Mouse (Mus musculus): Measurements from ENCODE around the gene Nfam1. TPM values are rescaled to one million over a fixed set of nuclear protein-coding genes. Genes with fewer than 3 reads are reported as not detected.

Nfam1 gene
- polyA plus RNA-seq, 1 experiment from 2014 or later: 6.2 TPM

DNA sequence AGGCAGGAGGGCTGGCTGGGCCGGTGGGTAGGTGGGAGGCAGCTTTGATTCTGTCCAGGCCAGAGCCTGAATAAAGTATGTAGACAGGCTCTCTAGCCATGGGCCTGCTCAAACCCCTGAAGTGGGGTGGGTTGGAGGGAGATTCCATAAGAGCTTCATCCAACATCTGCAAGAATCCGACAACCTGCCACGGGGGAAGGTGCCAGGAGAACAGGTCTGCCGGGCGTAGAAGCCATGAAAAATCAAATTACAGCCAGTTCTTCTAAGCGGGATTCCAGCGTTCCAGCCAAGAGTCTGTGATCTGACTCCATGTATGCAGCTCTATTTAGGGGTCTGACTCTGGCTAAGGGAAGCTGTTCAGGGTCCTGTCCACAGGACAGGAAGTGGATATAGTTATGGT is 48.5 kb downstream of the Nfam1 start:
- Histone ChIP-seq H3K4me2 (no peak overlapping the region), H3K27me3 (replicated peaks) (peaks cover 95% of the 10 kb centered on the region), H3K9ac (no peak overlapping the region), H3K36me3 (no peaks in the 10 kb centered on the region), H3K4me1 (peaks cover 14% of the 10 kb centered on the region), H3K4me3 (no peak overlapping the region), H3K27ac (no peak overlapping the region), H3K9me3 (replicated peaks) (no peaks in the 10 kb centered on the region)
- no peak for ATAC-seq
- WGBS (ENCODE audit: insufficient replicate concordance): 62% methylated on average over 7 of the region's 7 CpGs

DNA sequence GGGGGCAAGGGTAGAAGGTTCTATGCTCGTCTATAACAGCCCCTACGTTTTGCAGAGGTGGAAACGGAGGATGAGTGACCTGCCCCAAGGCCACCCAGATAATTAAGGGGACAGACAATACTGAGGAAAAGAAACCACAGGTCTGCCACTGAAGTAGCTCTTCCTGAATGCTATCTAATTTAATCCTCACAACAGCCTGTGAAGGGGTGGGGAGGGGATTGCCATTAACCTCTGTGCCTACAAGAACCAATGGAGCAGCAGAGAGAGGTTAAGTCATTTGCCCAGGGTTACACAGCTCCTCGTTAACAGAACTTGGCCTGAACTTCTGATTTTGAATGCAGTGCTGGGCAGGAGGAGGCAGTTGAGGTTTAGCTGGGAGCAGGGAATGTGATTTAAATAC is 49.0 kb downstream of the Nfam1 start:
- Histone ChIP-seq H3K9me3 (replicated peaks) (no peaks in the 10 kb centered on the region), H3K4me3 (no peak overlapping the region), H3K4me1 (peaks cover 14% of the 10 kb centered on the region), H3K27ac (no peak overlapping the region), H3K36me3 (no peaks in the 10 kb centered on the region), H3K4me2 (no peak overlapping the region), H3K27me3 (replicated peaks) (peaks cover 91% of the 10 kb centered on the region), H3K9ac (no peak overlapping the region)
- 18% methylated on average over 4 of the region's 4 CpGs for WGBS (ENCODE audit: insufficient replicate concordance)
- no peak for ATAC-seq

GRCm38 (mm10) chr15:82983416-82984026 is 49.6 kb downstream of the Nfam1 start:
- H3K27ac ChIP-seq: no peak overlapping the region
- H3K4me2 ChIP-seq: no peak overlapping the region
- 0 out of 2 replicates have a peak, but pooled peaks have one; percentile 6 for ATAC-seq
- no peak overlapping the region for H3K9ac ChIP-seq
- H3K4me1 ChIP-seq: peaks cover 14% of the 10 kb centered on the region
- WGBS (ENCODE audit: insufficient replicate concordance): 35% methylated on average over 9 of the region's 9 CpGs
- H3K9me3 ChIP-seq (replicated peaks): no peaks in the 10 kb centered on the region
- no peak overlapping the region for H3K4me3 ChIP-seq
- H3K27me3 ChIP-seq (replicated peaks): peaks cover 85% of the 10 kb centered on the region
- no peaks in the 10 kb centered on the region for H3K36me3 ChIP-seq

- H3K27ac ChIP-seq: no peak overlapping the region
- H3K27me3 ChIP-seq (replicated peaks): peaks cover 78% of the 10 kb centered on the region
- H3K4me3 ChIP-seq: no peak overlapping the region
- no peaks in the 10 kb centered on the region for H3K36me3 ChIP-seq
- no peak for ATAC-seq
- no peak overlapping the region for H3K9ac ChIP-seq
- WGBS (ENCODE audit: insufficient replicate concordance): 28% methylated on average over 16 of the region's 18 CpGs
- H3K9me3 ChIP-seq (replicated peaks): no peaks in the 10 kb centered on the region
- peaks cover 8% of the 10 kb centered on the region for H3K4me1 ChIP-seq
- no peak overlapping the region for H3K4me2 ChIP-seq
These were observed 50.2 kb downstream of the Nfam1 start for GRCm38 (mm10) chr15:82982724-82983415.

- no peaks in the 10 kb centered on the region; the same call in 1 of the 2 replicates for H3K4me1 ChIP-seq
- no peak overlapping the region for H3K9ac ChIP-seq
- H3K4me3 ChIP-seq: no peak overlapping the region
- H3K27ac ChIP-seq: no peak overlapping the region
- no peaks in the 10 kb centered on the region for H3K36me3 ChIP-seq
- H3K27me3 ChIP-seq (replicated peaks): peaks cover 72% of the 10 kb centered on the region
- H3K4me2 ChIP-seq: no peak overlapping the region
- WGBS (ENCODE audit: insufficient replicate concordance): 31% methylated on average over 15 of the region's 15 CpGs
- ATAC-seq: no peak
- H3K9me3 ChIP-seq (replicated peaks): no peaks in the 10 kb centered on the region
These were observed 51.2 kb downstream of the Nfam1 start for GRCm38 (mm10) chr15:82981676-82982520.

GRCm38 (mm10) chr15:82979531-82979930 is 53.6 kb downstream of the Nfam1 start:
- Histone ChIP-seq H3K36me3 (no peaks in the 10 kb centered on the region), H3K4me1 (no peaks in the 10 kb centered on the region; the same call in 1 of the 2 replicates), H3K9me3 (replicated peaks) (no peaks in the 10 kb centered on the region), H3K27ac (no peak overlapping the region), H3K4me3 (no peak overlapping the region), H3K9ac (no peak overlapping the region), H3K27me3 (replicated peaks) (peaks cover 51% of the 10 kb centered on the region), H3K4me2 (no peak overlapping the region)
- ATAC-seq: no peak
- 59% methylated on average over 1 of the region's 1 CpGs for WGBS (ENCODE audit: insufficient replicate concordance)

GRCm38 (mm10) chr15:82974471-82974870 is 58.6 kb downstream of the Nfam1 start:
- Histone ChIP-seq H3K27me3 (replicated peaks) (peaks cover 9% of the 10 kb centered on the region), H3K4me2 (no peak overlapping the region), H3K9me3 (replicated peaks) (no peaks in the 10 kb centered on the region), H3K4me3 (no peak overlapping the region), H3K4me1 (peaks cover 3% of the 10 kb centered on the region; the same call in 1 of the 2 replicates), H3K27ac (no peak overlapping the region), H3K9ac (no peak overlapping the region), H3K36me3 (no peaks in the 10 kb centered on the region)
- ATAC-seq: no peak
- 50% methylated on average over 1 of the region's 1 CpGs for WGBS (ENCODE audit: insufficient replicate concordance)

DNA sequence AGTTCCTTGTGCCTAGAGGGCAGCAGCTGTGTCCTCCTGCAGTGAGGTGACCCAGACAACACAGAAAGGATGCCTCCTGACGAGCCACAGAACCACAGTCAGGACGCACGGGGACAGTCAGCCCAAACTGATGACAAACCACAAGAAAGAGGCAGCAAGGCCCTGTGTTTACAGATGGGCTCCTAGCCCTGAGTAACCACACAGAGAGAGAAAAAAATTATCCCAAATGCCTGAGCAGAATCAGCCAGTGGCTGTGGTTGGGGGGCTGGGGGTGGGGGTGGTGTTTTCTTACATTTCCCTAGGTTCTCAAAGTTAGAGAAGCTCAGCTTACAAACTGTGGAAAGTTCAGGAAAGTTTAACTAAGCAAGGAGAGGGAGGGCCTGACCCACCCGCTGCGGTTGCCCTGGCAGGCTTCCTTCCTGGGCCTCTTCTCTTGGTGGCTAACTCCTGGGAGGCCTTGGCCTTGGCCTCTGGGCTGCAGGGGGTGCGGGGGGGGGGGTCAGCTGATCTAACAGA is 63.8 kb downstream of the Nfam1 start:
- WGBS (ENCODE audit: insufficient replicate concordance): 14% methylated on average over 6 of the region's 6 CpGs

GRCm38 (mm10) chr15:82968449-82968848 is 64.7 kb downstream of the Nfam1 start:
- Histone ChIP-seq H3K4me3 (no peak overlapping the region), H3K27me3 (replicated peaks) (peaks cover 63% of the 10 kb centered on the region), H3K9ac (0 out of 2 replicates have a peak overlapping the region, but pooled peaks have one; percentile 13), H3K4me1 (peaks cover 19% of the 10 kb centered on the region), H3K4me2 (peak overlapping the region; percentile 40), H3K9me3 (replicated peaks) (no peaks in the 10 kb centered on the region), H3K27ac (no peak overlapping the region), H3K36me3 (no peaks in the 10 kb centered on the region)
- ATAC-seq: no peak
- 9% methylated on average over 22 of the region's 22 CpGs for WGBS (ENCODE audit: insufficient replicate concordance)

More for the DNA sequence above, 63.8 kb downstream of the Nfam1 start:
- Histone ChIP-seq H3K27ac (0 out of 2 replicates have a peak overlapping the region, but pooled peaks have one; percentile 15), H3K9ac (no peak overlapping the region), H3K4me3 (no peak overlapping the region), H3K27me3 (replicated peaks) (peaks cover 55% of the 10 kb centered on the region), H3K36me3 (no peaks in the 10 kb centered on the region), H3K4me1 (peaks cover 19% of the 10 kb centered on the region), H3K9me3 (replicated peaks) (no peaks in the 10 kb centered on the region), H3K4me2 (no peak overlapping the region)
- ATAC-seq: no peak

GRCm38 (mm10) chr15:82967947-82968346 is 65.2 kb downstream of the Nfam1 start:
- peaks cover 19% of the 10 kb centered on the region for H3K4me1 ChIP-seq
- no peak overlapping the region for H3K9ac ChIP-seq
- no peaks in the 10 kb centered on the region for H3K36me3 ChIP-seq
- peaks cover 67% of the 10 kb centered on the region for H3K27me3 ChIP-seq (replicated peaks)
- no peak overlapping the region for H3K4me3 ChIP-seq
- H3K9me3 ChIP-seq (replicated peaks): no peaks in the 10 kb centered on the region
- WGBS (ENCODE audit: insufficient replicate concordance): 25% methylated on average over 6 of the region's 6 CpGs
- ATAC-seq: no peak
- peak overlapping the region; percentile 40; the same call in 1 of the 2 replicates for H3K4me2 ChIP-seq
- H3K27ac ChIP-seq: no peak overlapping the region

DNA sequence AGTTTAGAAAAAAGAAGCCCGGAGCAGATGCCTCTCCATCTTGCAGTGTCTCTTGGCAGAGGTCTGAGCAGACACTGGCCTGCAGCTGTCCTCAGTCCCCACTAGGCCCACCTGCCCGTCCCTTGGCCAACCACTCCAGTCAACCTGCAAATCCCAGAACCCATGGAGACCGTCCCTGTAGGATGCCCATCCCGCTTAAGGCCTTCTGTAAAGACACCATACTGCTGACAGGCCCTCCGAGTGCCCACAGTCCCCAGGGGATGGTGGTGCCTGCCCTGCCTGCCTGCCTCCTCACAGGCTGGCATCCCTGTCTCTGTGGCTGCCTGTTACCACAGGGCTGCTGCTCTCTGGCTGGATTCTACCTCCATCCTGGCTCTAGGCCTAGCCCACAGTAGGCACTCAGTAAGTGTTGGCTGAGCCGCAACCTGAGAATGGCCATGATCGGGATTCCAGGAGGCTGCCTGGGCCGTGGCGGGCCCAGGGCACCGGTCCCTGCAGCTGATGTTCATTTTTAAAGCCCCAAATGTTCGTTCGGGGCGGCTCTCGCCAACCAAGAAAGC is 68.8 kb downstream of the Nfam1 start:
- WGBS (ENCODE audit: insufficient replicate concordance): 57% methylated on average over 14 of the region's 14 CpGs
- no peak overlapping the region for H3K27ac ChIP-seq
- peaks cover 99% of the 10 kb centered on the region for H3K27me3 ChIP-seq (replicated peaks)
- H3K4me3 ChIP-seq: 0 out of 2 replicates have a peak overlapping the region, but pooled peaks have one; percentile 40
- H3K4me1 ChIP-seq: peaks cover 15% of the 10 kb centered on the region
- H3K9me3 ChIP-seq (replicated peaks): no peaks in the 10 kb centered on the region
- no peak overlapping the region for H3K4me2 ChIP-seq
- no peak overlapping the region for H3K9ac ChIP-seq
- ATAC-seq: no peak
- H3K36me3 ChIP-seq: no peaks in the 10 kb centered on the region
